Mouse (Mus musculus): ENCODE data around the gene Rundc3b. TPM values are rescaled to one million over a fixed set of nuclear protein-coding genes. Genes with fewer than 3 reads are reported as not detected.

Rundc3b gene
- polyA plus RNA-seq, 1 experiment, result not detected

GRCm38 (mm10) chr5:8455565-8455964 is 167.2 kb downstream of the Rundc3b start:
- TF ChIP-seq CTCF (IDR thresholded peaks at IDR 0.05; ENCODE audit: control insufficient read depth, insufficient read depth, low read length), result no peak
- TF ChIP-seq POLR2A (IDR thresholded peaks at IDR 0.05; ENCODE audit: borderline replicate concordance, control insufficient read depth, low read depth, low read length), result no peak
- H3K4me1 ChIP-seq (ENCODE audit: control insufficient read depth, insufficient read depth, low read length), result no peaks in the 10 kb centered on the region; the same call in 1 of the 2 replicates
- H3K4me3 ChIP-seq (replicated peaks; ENCODE audit: control insufficient read depth, low read depth, low read length), result no peak overlapping the region
- no peak overlapping the region for H3K27ac ChIP-seq (ENCODE audit: control insufficient read depth, insufficient read depth, low read depth, low read length, poor library complexity)

Other genes starting within 250 kb of the Rundc3b start
- gene Dbf4, start 200.2 kb downstream of the Rundc3b start, polyA plus RNA-seq (2011; ENCODE audit: insufficient read depth, insufficient read length, low replicate concordance, missing spikeins), result 32.4 and 49.5 TPM in 2 replicates
- gene Slc25a40, start 200.1 kb downstream of the Rundc3b start, polyA plus RNA-seq (2011; ENCODE audit: insufficient read depth, insufficient read length, low replicate concordance, missing spikeins), result 4.5 and 7.3 TPM in 2 replicates
- 0.86 and 2.8 TPM in 2 replicates for gene Abcb1a, start 37.1 kb upstream of the Rundc3b start, polyA plus RNA-seq (2011; ENCODE audit: insufficient read depth, insufficient read length, low replicate concordance, missing spikeins)
- gene Abcb1b, start 175.2 kb upstream of the Rundc3b start, polyA plus RNA-seq (2011; ENCODE audit: insufficient read depth, insufficient read length, low replicate concordance, missing spikeins), result 4.4 and 5.7 TPM in 2 replicates

Data from bone marrow, adult 2 months (tissue).